In the genomic region with DNA sequence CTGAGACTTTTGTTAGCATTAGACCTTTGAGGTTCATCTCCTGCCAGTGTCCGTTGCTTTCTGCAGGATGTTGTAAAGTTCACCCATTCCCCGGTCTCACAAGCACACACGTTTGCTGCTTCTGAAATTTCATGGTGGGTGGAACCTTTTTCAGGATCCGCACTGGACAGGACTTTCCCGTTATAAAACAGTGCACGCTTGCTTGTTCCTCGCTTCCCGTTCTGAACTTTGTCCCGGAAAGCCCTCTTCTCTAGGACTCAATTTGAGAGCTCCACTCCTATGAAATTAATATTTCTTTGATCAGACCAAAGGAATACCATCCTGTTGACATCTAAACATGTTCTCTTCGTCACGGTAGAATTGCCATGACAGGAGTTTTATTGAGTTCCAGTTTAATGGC, we compare ENCODE assay signal across 17 mouse cellular contexts. TPM values are rescaled to one million over a fixed set of nuclear protein-coding genes. Genes with fewer than 3 reads are reported as not detected.
DNase-seq lines count a peak whose midpoint lies in the region; ATAC-seq and TF ChIP-seq lines count a peak whose summit lies in the region.
"Had no signal": no experiment of that assay in that cellular context is flagged by ENCODE, and none has a peak within 500 bp of the region (broad histone marks: within the 10 kb centered on the region; RNA-seq: fewer than 3 reads in every experiment).

No protein-coding gene starts in this region.

- no peaks in the 10 kb centered on the region for H3K36me3 ChIP-seq in hindbrain, embryonic 10.5 days
- H3K36me3 ChIP-seq in hindbrain, embryonic 13.5 days, result no peaks in the 10 kb centered on the region
- no peaks in the 10 kb centered on the region for H3K36me3 ChIP-seq in lung, embryonic 15.5 days
- H3K36me3 ChIP-seq in embryonic facial prominence, embryonic 13.5 days, result no peaks in the 10 kb centered on the region
- H3K36me3 ChIP-seq in limb, embryonic 14.5 days (ENCODE audit: control insufficient read depth, insufficient read depth, low read length), result no peaks in the 10 kb centered on the region
- H3K36me3 ChIP-seq: forebrain, embryonic 12.5 days; hindbrain, embryonic 12.5 days had no signal

- H3K27me3 ChIP-seq in hindbrain, embryonic 10.5 days (ENCODE audit: insufficient read depth, poor library complexity, severe bottlenecking), result 0 out of 2 replicates have a peak, but pooled peaks cover 4% of the 10 kb centered on the region
- H3K27me3 ChIP-seq in hindbrain, embryonic 13.5 days, result no peaks in the 10 kb centered on the region
- no peaks in the 10 kb centered on the region for H3K27me3 ChIP-seq in lung, embryonic 15.5 days
- H3K27me3 ChIP-seq in embryonic facial prominence, embryonic 13.5 days, result no peaks in the 10 kb centered on the region
- H3K27me3 ChIP-seq in limb, embryonic 14.5 days (ENCODE audit: control insufficient read depth, insufficient read depth, low read length), result no peaks in the 10 kb centered on the region
- H3K27me3 ChIP-seq: hindbrain, embryonic 12.5 days had no signal

- no peak for ATAC-seq in hindbrain, embryonic 13.5 days (ENCODE audit: low FRiP score)
- ATAC-seq in lung, embryonic 15.5 days (ENCODE audit: borderline replicate concordance, extremely low read depth, low FRiP score, low TSS enrichment), result no peak
- no peak for ATAC-seq in embryonic facial prominence, embryonic 13.5 days (ENCODE audit: insufficient number of reproducible peaks, insufficient read depth, low FRiP score, low TSS enrichment, low read depth)
- ATAC-seq in limb, embryonic 14.5 days (ENCODE audit: low FRiP score, low read depth), result peak; percentile 28; the same call in 1 of the 2 replicates
- ATAC-seq: CD4-positive, CD25-positive, alpha-beta regulatory T cell, adult 4 months; intestine, embryonic 16.5 days had no signal

- no peaks in the 10 kb centered on the region for H3K9me3 ChIP-seq in hindbrain, embryonic 10.5 days
- H3K9me3 ChIP-seq in hindbrain, embryonic 13.5 days, result no peaks in the 10 kb centered on the region
- H3K9me3 ChIP-seq in lung, embryonic 15.5 days, result no peaks in the 10 kb centered on the region
- no peaks in the 10 kb centered on the region for H3K9me3 ChIP-seq in embryonic facial prominence, embryonic 13.5 days
- H3K9me3 ChIP-seq in limb, embryonic 14.5 days (ENCODE audit: control insufficient read depth, low read length), result no peaks in the 10 kb centered on the region
- H3K9me3 ChIP-seq: forebrain, embryonic 12.5 days; hindbrain, embryonic 12.5 days had no signal

- 90% methylated on average over 11 of the region's 11 CpGs for WGBS in hindbrain, embryonic 10.5 days
- WGBS in hindbrain, embryonic 13.5 days, result 86% methylated on average over 11 of the region's 11 CpGs
- 81% methylated on average over 11 of the region's 11 CpGs for WGBS in lung, embryonic 15.5 days
- 69% methylated on average over 11 of the region's 11 CpGs for WGBS in lung, adult 2 months
- WGBS in embryonic facial prominence, embryonic 13.5 days, result 48% methylated on average over 11 of the region's 11 CpGs
- 36% methylated on average over 11 of the region's 11 CpGs for WGBS in limb, embryonic 14.5 days

- no peak for DNase-seq in hindbrain, embryonic 10.5 days (ENCODE audit: low spot score)
- no peak for DNase-seq in lung, adult 2 months
- no peak for DNase-seq in limb, embryonic 14.5 days (ENCODE audit: low spot score)
- no peak for DNase-seq in left cerebral cortex, postnatal 4 days
- DNase-seq: adrenal gland, postnatal 10 days; cerebellum, adult 2 months had no signal

- no peak for TF ChIP-seq CTCF in lung, adult 2 months (IDR thresholded peaks at IDR 0.05; ENCODE audit: insufficient read depth, low read length)

- TF ChIP-seq POLR2A in lung, adult 2 months (IDR thresholded peaks at IDR 0.05; ENCODE audit: borderline replicate concordance, extremely low read depth, low read depth, low read length), result no peak
- TF ChIP-seq POLR2A in limb, embryonic 14.5 days (IDR thresholded peaks at IDR 0.05; ENCODE audit: borderline replicate concordance, extremely low read depth, insufficient read depth, insufficient read length), result no peak

- peaks cover 32% of the 10 kb centered on the region for H3K4me1 ChIP-seq in hindbrain, embryonic 10.5 days (replicated peaks)
- H3K4me1 ChIP-seq in hindbrain, embryonic 13.5 days (replicated peaks), result peaks cover 19% of the 10 kb centered on the region
- H3K4me1 ChIP-seq in lung, embryonic 15.5 days, result peaks cover 48% of the 10 kb centered on the region
- peaks cover 4% of the 10 kb centered on the region; the same call in 1 of the 2 replicates for H3K4me1 ChIP-seq in lung, adult 2 months (ENCODE audit: control insufficient read depth, insufficient read depth, low read length)
- H3K4me1 ChIP-seq in embryonic facial prominence, embryonic 13.5 days, result peaks cover 40% of the 10 kb centered on the region
- H3K4me1 ChIP-seq in limb, embryonic 14.5 days (ENCODE audit: control insufficient read depth, insufficient read depth, low read length), result peaks cover 31% of the 10 kb centered on the region

- H3K27ac ChIP-seq in hindbrain, embryonic 10.5 days, result 0 out of 2 replicates have a peak overlapping the region, but pooled peaks have one; percentile 24
- H3K27ac ChIP-seq in hindbrain, embryonic 13.5 days, result no peak overlapping the region
- H3K27ac ChIP-seq in lung, embryonic 15.5 days, result peak overlapping the region; percentile 53
- no peak overlapping the region for H3K27ac ChIP-seq in embryonic facial prominence, embryonic 13.5 days
- H3K27ac ChIP-seq in limb, embryonic 14.5 days (replicated peaks; ENCODE audit: low read depth, low read length), result no peak overlapping the region; the same call in 1 of the 2 replicates
- H3K27ac ChIP-seq: forebrain, embryonic 12.5 days; hindbrain, embryonic 12.5 days; left cerebral cortex, adult 2 months; liver, embryonic 14.5 days had no signal

- no peak overlapping the region for H3K4me2 ChIP-seq in hindbrain, embryonic 13.5 days
- H3K4me2 ChIP-seq in lung, embryonic 15.5 days, result no peak overlapping the region
- peak overlapping the region; percentile 26 for H3K4me2 ChIP-seq in embryonic facial prominence, embryonic 13.5 days
- no peak overlapping the region for H3K4me2 ChIP-seq in limb, embryonic 14.5 days (replicated peaks; ENCODE audit: low read depth, low read length, severe bottlenecking)
- H3K4me2 ChIP-seq: forebrain, embryonic 12.5 days; hindbrain, embryonic 12.5 days had no signal

- no peak overlapping the region for H3K9ac ChIP-seq in hindbrain, embryonic 13.5 days
- H3K9ac ChIP-seq in lung, embryonic 15.5 days, result no peak overlapping the region
- no peak overlapping the region for H3K9ac ChIP-seq in embryonic facial prominence, embryonic 13.5 days
- no peak overlapping the region for H3K9ac ChIP-seq in limb, embryonic 14.5 days (ENCODE audit: low read depth, low read length, severe bottlenecking)
- H3K9ac ChIP-seq: forebrain, embryonic 12.5 days; hindbrain, embryonic 12.5 days; liver, embryonic 14.5 days had no signal

- intact Hi-C loops in left cerebral cortex, postnatal 4 days (cut with DNase I), result no loop called here

- H3K4me3 ChIP-seq in hindbrain, embryonic 10.5 days, result no peak overlapping the region
- H3K4me3 ChIP-seq in hindbrain, embryonic 13.5 days, result no peak overlapping the region
- H3K4me3 ChIP-seq in lung, embryonic 15.5 days, result no peak overlapping the region
- H3K4me3 ChIP-seq in lung, adult 2 months (replicated peaks; ENCODE audit: extremely low read depth, low read depth, low read length), result no peak overlapping the region
- H3K4me3 ChIP-seq in embryonic facial prominence, embryonic 13.5 days, result no peak overlapping the region
- H3K4me3 ChIP-seq in limb, embryonic 14.5 days (replicated peaks; ENCODE audit: low read length), result no peak overlapping the region
- H3K4me3 ChIP-seq: forebrain, embryonic 12.5 days; hindbrain, embryonic 12.5 days; left cerebral cortex, adult 2 months; megakaryocyte, embryonic 14.5 days had no signal

RNA-seq across cellular contexts. Expression of gene Mest, which starts 9.5 kb away (rescaled TPM):
- 1,257 and 1,613 TPM in 2 replicates for polyA plus RNA-seq in hindbrain, embryonic 10.5 days (2016; fragmentation: Nextera tagmentation; extraction: Ambion mirVana)
- 367 and 379 TPM in 2 replicates for polyA plus RNA-seq in hindbrain, embryonic 13.5 days (2015; fragmentation: Nextera tagmentation; extraction: Ambion mirVana)
- 1,436 and 1,497 TPM in 2 replicates for polyA plus RNA-seq in lung, embryonic 15.5 days (2015; fragmentation: Nextera tagmentation; extraction: Ambion mirVana)
- 108 and 160 TPM in 2 replicates for polyA plus RNA-seq in lung, adult 2 months (2012; rRNA removed)
- polyA plus RNA-seq in embryonic facial prominence, embryonic 13.5 days (2015; fragmentation: Nextera tagmentation; extraction: Ambion mirVana), result 874 and 912 TPM in 2 replicates
- polyA plus RNA-seq in limb, embryonic 14.5 days (2012; rRNA removed), result 3,348 and 4,195 TPM in 2 replicates
- polyA plus RNA-seq in limb, embryonic 14.5 days (2014; fragmentation: Nextera tagmentation; extraction: Ambion mirVana), result 2,178 and 2,321 TPM in 2 replicates
- 100 to 1,000 TPM; 104 to 155 TPM for total RNA-seq in left cerebral cortex, postnatal 4 days (2021)
- total RNA-seq: granulocyte monocyte progenitor cell, adult 5-6 weeks had no signal

RNA-seq across cellular contexts. Expression of gene Cep41, which starts 20.3 kb away (rescaled TPM):
- 16.0 and 19.0 TPM in 2 replicates for polyA plus RNA-seq in hindbrain, embryonic 10.5 days (2016; fragmentation: Nextera tagmentation; extraction: Ambion mirVana)
- 13.3 and 14.2 TPM in 2 replicates for polyA plus RNA-seq in hindbrain, embryonic 13.5 days (2015; fragmentation: Nextera tagmentation; extraction: Ambion mirVana)
- 12.1 and 13.0 TPM in 2 replicates for polyA plus RNA-seq in lung, embryonic 15.5 days (2015; fragmentation: Nextera tagmentation; extraction: Ambion mirVana)
- polyA plus RNA-seq in lung, adult 2 months (2012; rRNA removed), result 3.7 and 4.6 TPM in 2 replicates
- polyA plus RNA-seq in embryonic facial prominence, embryonic 13.5 days (2015; fragmentation: Nextera tagmentation; extraction: Ambion mirVana), result 23.4 and 23.9 TPM in 2 replicates
- 44.3 and 48.5 TPM in 2 replicates for polyA plus RNA-seq in limb, embryonic 14.5 days (2012; rRNA removed)
- 41.1 and 50.9 TPM in 2 replicates for polyA plus RNA-seq in limb, embryonic 14.5 days (2014; fragmentation: Nextera tagmentation; extraction: Ambion mirVana)
- 10 to 100 TPM in 1 of 2 experiments, 1 to 10 TPM in 1; 7.4 to 10.9 TPM for total RNA-seq in left cerebral cortex, postnatal 4 days (2021)

Comparison
In these comparisons a context has a peak if more than half of its experiments do, and no peak if none do; other contexts are left out.
1. H3K27ac ChIP-seq: peak in hindbrain, embryonic 10.5 days (single experiment) and lung, embryonic 15.5 days (single experiment); none in hindbrain, embryonic 13.5 days (single experiment), embryonic facial prominence, embryonic 13.5 days (single experiment) and limb, embryonic 14.5 days (single experiment).